Mouse (Mus musculus) large intestine, adult 2 months (tissue): ENCODE measurements around the gene Igdcc4. TPM values are rescaled to one million over a fixed set of nuclear protein-coding genes. Genes with fewer than 3 reads are reported as not detected.

Experiments
- DNase-seq: peaks from one replicate; pipeline ENCODE4 v3.0.0-alpha.2; 2012; ENCODE audit warnings: low read depth, low spot score
- WGBS: fragments of 180-500 bp; shearing (Covaris S2); methylation state at CpG from one replicate; pipeline ENCODE4 v1.1.7; 2018; 5-methylcytosine and 5-hydroxymethylcytosine counted together
- polyA plus RNA-seq: library from polyadenylated mRNA; depleted of rRNA; stranded (reverse); fragments of >200 nt; gene quantifications from 2 replicates; pipeline ENCODE4 v1.2.3, GENCODE M21; 2012

Igdcc4 gene
- polyA plus RNA-seq, 1 experiment, result 1.5 TPM

- WGBS, result 74% methylated on average over 6 of the region's 6 CpGs
- no peak for DNase-seq
These were observed 51.5 kb downstream of the Igdcc4 start for GRCm38 (mm10) chr9:65152711-65153330.

- DNase-seq, result no peak
- 49% methylated on average over 5 of the region's 5 CpGs for WGBS
These were observed 52.0 kb downstream of the Igdcc4 start for GRCm38 (mm10) chr9:65153331-65153711.

- DNase-seq, result no peak
- 73% methylated on average over 9 of the region's 9 CpGs for WGBS
These were observed 53.6 kb downstream of the Igdcc4 start for GRCm38 (mm10) chr9:65154692-65155455.

- 23% methylated on average over 8 of the region's 8 CpGs for WGBS
- DNase-seq, result no peak
These were observed 55.3 kb downstream of the Igdcc4 start for GRCm38 (mm10) chr9:65156604-65157003.

- DNase-seq, result no peak
- 70% methylated on average over 6 of the region's 6 CpGs for WGBS
These were observed 56.3 kb downstream of the Igdcc4 start for GRCm38 (mm10) chr9:65157631-65158030.

GRCm38 (mm10) chr9:65161188-65161587 lies 59.9 kb downstream of the Igdcc4 start:
- no peak for DNase-seq
- 73% methylated on average over 4 of the region's 4 CpGs for WGBS

- WGBS, result 67% methylated on average over 8 of the region's 8 CpGs
- DNase-seq, result no peak
These were observed 60.6 kb downstream of the Igdcc4 start for GRCm38 (mm10) chr9:65161881-65162280.

- no peak for DNase-seq
- 5% methylated on average over 67 of the region's 69 CpGs for WGBS
These were observed 61.7 kb downstream of the Igdcc4 start for GRCm38 (mm10) chr9:65162711-65163639.

GRCm38 (mm10) chr9:65164870-65165269 lies 63.6 kb downstream of the Igdcc4 start:
- no peak for DNase-seq
- 16% methylated on average over 1 of the region's 1 CpGs for WGBS

GRCm38 (mm10) chr9:65166386-65166785 lies 65.1 kb downstream of the Igdcc4 start:
- WGBS, result 72% methylated on average over 9 of the region's 9 CpGs
- no peak for DNase-seq

GRCm38 (mm10) chr9:65168534-65168933 lies 67.2 kb downstream of the Igdcc4 start:
- DNase-seq, result no peak
- 53% methylated on average over 6 of the region's 6 CpGs for WGBS

GRCm38 (mm10) chr9:65168952-65169351 lies 67.7 kb downstream of the Igdcc4 start:
- no peak for DNase-seq
- 87% methylated on average over 4 of the region's 4 CpGs for WGBS

GRCm38 (mm10) chr9:65172654-65173053 lies 71.4 kb downstream of the Igdcc4 start:
- WGBS, result 68% methylated on average over 9 of the region's 9 CpGs
- DNase-seq, result no peak

- DNase-seq, result no peak
- WGBS, result 81% methylated on average over 5 of the region's 5 CpGs
These were observed 74.1 kb downstream of the Igdcc4 start for GRCm38 (mm10) chr9:65175234-65175938.

GRCm38 (mm10) chr9:65175939-65176871 lies 74.9 kb downstream of the Igdcc4 start:
- 57% methylated on average over 9 of the region's 9 CpGs for WGBS
- no peak for DNase-seq

- DNase-seq, result no peak
- 88% methylated on average over 3 of the region's 3 CpGs for WGBS
These were observed 76.2 kb downstream of the Igdcc4 start for GRCm38 (mm10) chr9:65177497-65177896.

- DNase-seq, result no peak
- 87% methylated on average over 10 of the region's 10 CpGs for whole genome bisulfite sequencing
These were observed 76.6 kb downstream of the Igdcc4 start for GRCm38 (mm10) chr9:65177912-65178311.

GRCm38 (mm10) chr9:65178336-65179213 lies 77.3 kb downstream of the Igdcc4 start:
- 44% methylated on average over 22 of the region's 22 CpGs for WGBS
- no peak for DNase-seq
